Mouse (Mus musculus) midbrain, postnatal 0 days (tissue): ENCODE results near the gene Slc16a13. TPM values are rescaled to one million over a fixed set of nuclear protein-coding genes. Genes with fewer than 3 reads are reported as not detected.

ENCODE experiments used
- ATAC-seq: fragments of 200-750 bp; cut with Nextera tagmentation; 2 replicates; pipeline ENCODE4 v1.8.0; 2017; ENCODE audit warnings: moderate number of reproducible peaks, mild to moderate bottlenecking, moderate TSS enrichment, moderate library complexity; ENCODE audit not compliant: low FRiP score
- DNase-seq: peaks from one replicate; pipeline ENCODE4 v3.0.0-alpha.2; 2015; ENCODE audit warnings: low spot score
- H3K27ac ChIP-seq: fragments of 300-500 bp; sonication (generic); 2 replicates; pipeline ENCODE4 v1.5.1; 2014; ENCODE audit warnings: low read depth, mild to moderate bottlenecking, low read length, mixed read lengths
- H3K27me3 ChIP-seq: fragments of 300-500 bp; sonication (generic); 2 replicates; pipeline ENCODE4 v1.6.1; 2014; ENCODE audit warnings: low read length, control low read depth, mixed read lengths; ENCODE audit not compliant: insufficient read depth
- H3K36me3 ChIP-seq: fragments of 300-500 bp; sonication (generic); 2 replicates; pipeline ENCODE4 v1.6.1; 2014; ENCODE audit warnings: low read length, control low read depth, mixed read lengths; ENCODE audit not compliant: insufficient read depth
- H3K4me1 ChIP-seq: fragments of 300-500 bp; sonication (generic); 2 replicates; pipeline ENCODE4 v1.6.1; 2014; ENCODE audit warnings: mild to moderate bottlenecking, control low read depth, antibody characterized with exemption, low read length, mixed read lengths; ENCODE audit not compliant: insufficient read depth
- H3K4me2 ChIP-seq: fragments of 300-500 bp; sonication (generic); 2 replicates; pipeline ENCODE4 v1.6.1; 2014; ENCODE audit warnings: low read depth, mild to moderate bottlenecking, low read length, mixed read lengths; ENCODE audit not compliant: poor library complexity, severe bottlenecking
- H3K4me3 ChIP-seq: fragments of 300-500 bp; sonication (generic); 2 replicates; pipeline ENCODE4 v1.5.1; 2014; ENCODE audit warnings: low read depth, mild to moderate bottlenecking, low read length, moderate library complexity
- H3K9ac ChIP-seq: fragments of 300-500 bp; sonication (generic); replicated peaks from 2 replicates; pipeline ENCODE4 v1.6.1; 2014; ENCODE audit warnings: mild to moderate bottlenecking, low read length, moderate library complexity, mixed read lengths; ENCODE audit not compliant: poor library complexity, severe bottlenecking
- H3K9me3 ChIP-seq: fragments of 300-500 bp; sonication (generic); 2 replicates; pipeline ENCODE4 v1.6.1; 2016; ENCODE audit warnings: low read length, control low read depth
- CTCF ChIP-seq: IDR thresholded peaks from 2 replicates; pipeline ENCODE4 v1.5.1; 2016; ENCODE audit warnings: antibody characterized with exemption, mild to moderate bottlenecking
- WGBS: fragments of 180-500 bp; shearing (Covaris S2); extraction: QIAGEN DNeasy Blood & Tissue Kit; methylation state at CpG from one replicate; pipeline ENCODE4 v1.1.7; 2014; 5-methylcytosine and 5-hydroxymethylcytosine counted together
- polyA plus RNA-seq: library from polyadenylated mRNA; unstranded; fragments of >200 nt; fragmentation: Nextera tagmentation; extraction: Ambion mirVana; gene quantifications from 2 replicates; pipeline ENCODE4 v1.2.1, GENCODE M21; 2015
- total RNA-seq: library from RNA; depleted of rRNA; stranded (reverse); fragments of >200 nt; gene quantifications from 2 replicates; pipeline ENCODE4 v1.2.3, GENCODE M21; 2014

The Slc16a13 gene
- total and polyA plus RNA-seq, 2 experiments from 2014 or later: 9.9 to 26.1 TPM

DNA sequence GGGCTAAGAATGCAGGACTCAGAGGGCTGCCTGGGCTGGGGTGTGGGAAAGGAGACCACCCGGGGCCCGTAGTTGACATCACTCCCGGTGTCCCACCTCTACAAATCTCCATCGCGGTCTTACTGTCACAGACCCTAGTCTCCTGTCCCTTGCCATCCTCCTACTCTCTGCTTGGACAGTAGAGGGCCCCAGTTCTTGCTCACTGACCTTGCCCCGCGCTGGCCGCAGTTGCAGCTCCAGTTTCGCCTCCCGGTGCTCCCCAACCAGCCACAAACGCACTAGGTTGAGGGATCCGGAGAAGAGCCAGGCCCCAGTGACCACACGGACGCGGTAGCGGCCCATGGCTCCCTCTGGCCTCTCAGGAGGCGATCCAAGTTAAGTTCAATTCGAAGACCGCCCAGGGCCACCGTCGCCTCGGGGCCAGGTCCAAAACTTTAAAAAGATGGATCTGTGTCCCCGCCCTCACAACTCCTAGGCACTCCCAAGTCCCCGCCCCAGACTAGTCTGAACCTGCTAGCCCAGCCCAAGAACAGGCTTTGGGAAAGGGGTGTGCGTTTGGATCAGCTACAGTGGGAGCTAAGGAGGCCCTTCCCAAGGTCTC, 34.2 kb upstream of the Slc16a13 start, which contains the start of gene Alox12:
Alox12 (minus strand) TSS at position 423 of the 601 bp plus-strand sequence.
- H3K9me3 ChIP-seq: no peaks in the 10 kb centered on the region
- H3K27me3 ChIP-seq: peaks cover 41% of the 10 kb centered on the region
- peak within 1 kb of the TSS; percentile 36 for H3K4me2 ChIP-seq
- no peak for DNase-seq
- peak; percentile 50 for TF ChIP-seq CTCF
- 3% methylated on average over 25 of the region's 25 CpGs for WGBS
- H3K36me3 ChIP-seq: no peaks in the 10 kb centered on the region
- ATAC-seq: no peak
- no peak within 1 kb of the TSS for H3K27ac ChIP-seq
- H3K9ac ChIP-seq: no peak within 1 kb of the TSS
- peak within 1 kb of the TSS; percentile 12; the same call in 1 of the 2 replicates for H3K4me3 ChIP-seq
- H3K4me1 ChIP-seq: no peaks in the 10 kb centered on the region; the same call in 1 of the 2 replicates

- H3K27ac ChIP-seq: no peak overlapping the region
- H3K4me1 ChIP-seq: no peaks in the 10 kb centered on the region; the same call in 1 of the 2 replicates
- no peak overlapping the region for H3K9ac ChIP-seq
- H3K4me2 ChIP-seq: peak overlapping the region; percentile 36
- H3K4me3 ChIP-seq: no peak overlapping the region
- DNase-seq: no peak
- no peaks in the 10 kb centered on the region for H3K9me3 ChIP-seq
- H3K36me3 ChIP-seq: no peaks in the 10 kb centered on the region
- H3K27me3 ChIP-seq: peaks cover 41% of the 10 kb centered on the region
- WGBS: 5% methylated on average over 18 of the region's 18 CpGs
- ATAC-seq: no peak
- no peak for TF ChIP-seq CTCF
Measured at GRCm38 (mm10) chr11:70254337-70254736, 33.5 kb upstream of the Slc16a13 start.

DNA sequence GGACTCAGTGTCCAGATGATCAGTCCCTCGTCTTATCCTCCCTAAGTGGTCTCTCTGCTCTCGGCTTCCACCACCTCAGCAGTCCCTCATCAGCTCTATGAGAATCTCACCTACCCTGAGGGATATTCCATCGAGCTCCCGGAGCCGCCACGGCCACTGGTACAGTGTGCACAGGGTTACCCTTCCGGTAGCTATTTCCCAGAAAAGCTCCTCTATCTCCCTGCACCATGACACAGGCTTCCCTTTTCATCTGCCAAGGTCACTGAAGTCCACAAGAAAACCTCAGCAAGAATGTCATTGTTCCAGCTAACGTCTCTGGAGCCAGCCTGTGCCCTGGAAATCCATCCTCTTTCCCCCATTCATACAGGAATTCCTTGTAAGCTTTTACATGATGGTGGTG, 31.0 kb upstream of the Slc16a13 start:
- Histone ChIP-seq H3K9me3 (no peaks in the 10 kb centered on the region), H3K36me3 (no peaks in the 10 kb centered on the region), H3K4me1 (no peaks in the 10 kb centered on the region; the same call in 1 of the 2 replicates), H3K4me3 (no peak overlapping the region), H3K27me3 (peaks cover 43% of the 10 kb centered on the region), H3K27ac (no peak overlapping the region), H3K9ac (no peak overlapping the region), H3K4me2 (no peak overlapping the region)
- WGBS: 82% methylated on average over 8 of the region's 8 CpGs
- ATAC-seq: no peak
- no peak for TF ChIP-seq CTCF
- DNase-seq: no peak

GRCm38 (mm10) chr11:70250150-70250549, 29.3 kb upstream of the Slc16a13 start:
- no peak overlapping the region for H3K4me3 ChIP-seq
- H3K9me3 ChIP-seq: no peaks in the 10 kb centered on the region
- H3K9ac ChIP-seq: no peak overlapping the region
- no peak for TF ChIP-seq CTCF
- no peak overlapping the region for H3K4me2 ChIP-seq
- no peaks in the 10 kb centered on the region for H3K36me3 ChIP-seq
- H3K4me1 ChIP-seq: no peaks in the 10 kb centered on the region; the same call in 1 of the 2 replicates
- ATAC-seq (no peak), DNase-seq (no peak)
- no peak overlapping the region for H3K27ac ChIP-seq
- H3K27me3 ChIP-seq: peaks cover 38% of the 10 kb centered on the region
- 69% methylated on average over 11 of the region's 11 CpGs for WGBS

DNA sequence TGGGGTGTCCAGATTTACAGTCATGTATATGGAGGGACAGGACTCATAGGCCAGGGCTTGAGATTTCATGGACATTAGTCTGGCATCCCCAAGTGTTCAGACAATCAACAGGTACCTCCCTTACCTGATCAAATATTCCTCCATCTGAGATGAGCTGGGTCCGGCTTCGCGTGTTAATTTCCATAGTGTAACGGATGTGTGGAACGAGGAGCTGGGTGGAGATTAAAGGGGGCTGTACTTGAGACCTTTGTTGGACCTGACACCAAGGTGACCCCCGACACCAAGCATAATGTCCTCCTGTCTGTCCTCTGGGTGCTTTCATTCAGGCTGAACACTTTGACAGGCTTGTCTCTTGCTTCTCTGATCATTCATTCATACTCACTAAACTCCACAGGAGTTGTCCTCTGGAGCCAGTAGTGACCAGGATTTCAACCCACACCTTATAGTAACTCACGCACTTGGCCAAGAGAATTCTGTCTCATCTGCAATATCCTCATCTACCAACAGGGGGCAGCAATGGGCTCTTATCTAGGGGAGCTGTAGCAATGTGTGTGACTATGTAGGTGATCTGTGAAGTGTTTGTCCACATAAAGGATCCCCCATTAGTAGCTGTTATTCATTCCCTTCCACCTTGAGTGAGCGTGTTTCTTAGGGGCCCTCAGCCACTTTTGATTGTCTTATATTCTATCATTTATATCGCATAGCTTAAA, 26.4 kb upstream of the Slc16a13 start:
- Histone ChIP-seq H3K9ac (no peak overlapping the region), H3K9me3 (no peaks in the 10 kb centered on the region), H3K4me2 (no peak overlapping the region), H3K4me1 (no peaks in the 10 kb centered on the region), H3K4me3 (no peak overlapping the region), H3K27me3 (peaks cover 12% of the 10 kb centered on the region; the same call in 1 of the 2 replicates), H3K36me3 (no peaks in the 10 kb centered on the region), H3K27ac (no peak overlapping the region)
- DNase-seq (peak; percentile 67), ATAC-seq (no peak)
- TF ChIP-seq CTCF: peak; percentile 80
- WGBS: 57% methylated on average over 9 of the region's 9 CpGs

DNA sequence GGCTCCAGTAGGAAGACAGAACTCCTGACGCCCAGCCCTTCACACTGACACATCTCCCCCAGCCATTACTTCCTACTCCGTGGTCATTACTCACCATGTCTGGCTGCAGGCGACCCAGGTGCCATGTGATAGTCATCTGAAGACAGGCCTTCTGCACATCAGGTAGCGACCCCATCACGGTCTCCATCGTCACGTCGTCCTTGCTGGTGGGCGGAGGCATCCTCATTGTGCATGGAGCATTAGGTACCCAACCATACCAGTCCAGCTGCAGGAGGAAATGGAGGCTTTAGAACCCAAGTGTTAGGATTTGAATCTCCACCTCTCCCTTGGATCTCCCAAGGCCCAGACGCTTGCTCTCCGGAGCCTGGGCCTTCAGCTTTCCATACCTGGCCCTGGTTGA, 21.7 kb upstream of the Slc16a13 start:
- no peak overlapping the region for H3K27ac ChIP-seq
- WGBS: 69% methylated on average over 11 of the region's 11 CpGs
- no peak for TF ChIP-seq CTCF
- 0 out of 2 replicates have a peak, but pooled peaks cover 3% of the 10 kb centered on the region for H3K4me1 ChIP-seq
- no peak for ATAC-seq
- H3K4me3 ChIP-seq: no peak overlapping the region
- no peak overlapping the region for H3K4me2 ChIP-seq
- no peak for DNase-seq
- H3K27me3 ChIP-seq: 0 out of 2 replicates have a peak, but pooled peaks cover 2% of the 10 kb centered on the region
- H3K9ac ChIP-seq: no peak overlapping the region
- no peaks in the 10 kb centered on the region for H3K9me3 ChIP-seq
- no peaks in the 10 kb centered on the region for H3K36me3 ChIP-seq
